Mouse (Mus musculus): ENCODE measurements around the gene Fasl.
A peak's percentile ranks its signal among the peaks of the same experiment; 100 is the strongest.

Gene Fasl

GRCm38 (mm10) chr1:161750471-161751041, 37.7 kb downstream of the Fasl start:
- Histone ChIP-seq H3K27me3 (ENCODE audit: insufficient read depth, low read length) (peaks cover 31% of the 10 kb centered on the region), H3K4me1 (replicated peaks; ENCODE audit: low read depth, low read length) (peaks cover 30% of the 10 kb centered on the region), H3K9me3 (ENCODE audit: low read length) (no peaks in the 10 kb centered on the region), H3K4me3 (replicated peaks; ENCODE audit: low read length) (no peak overlapping the region), H3K36me3 (ENCODE audit: insufficient read depth, low read length) (no peaks in the 10 kb centered on the region)
- TF ChIP-seq NANOG (IDR thresholded peaks at IDR 0.05; ENCODE audit: borderline replicate concordance, low read length) (no peak), CTCF (conservative IDR thresholded peaks at IDR 0.05; ENCODE audit: low read length) (no peak), POU5F1 (IDR thresholded peaks at IDR 0.05; ENCODE audit: borderline replicate concordance, low read length) (no peak)

GRCm38 (mm10) chr1:161748685-161749084, 39.6 kb downstream of the Fasl start:
- peaks cover 32% of the 10 kb centered on the region for H3K4me1 ChIP-seq (replicated peaks; ENCODE audit: low read depth, low read length)
- no peaks in the 10 kb centered on the region for H3K36me3 ChIP-seq (ENCODE audit: insufficient read depth, low read length)
- no peaks in the 10 kb centered on the region for H3K9me3 ChIP-seq (ENCODE audit: low read length)
- TF ChIP-seq NANOG (IDR thresholded peaks at IDR 0.05; ENCODE audit: borderline replicate concordance, low read length): no peak
- no peak overlapping the region for H3K4me3 ChIP-seq (replicated peaks; ENCODE audit: low read length)
- peaks cover 37% of the 10 kb centered on the region for H3K27me3 ChIP-seq (ENCODE audit: insufficient read depth, low read length)

- no peaks in the 10 kb centered on the region for H3K9me3 ChIP-seq (ENCODE audit: low read length)
- peaks cover 32% of the 10 kb centered on the region for H3K4me1 ChIP-seq (replicated peaks; ENCODE audit: low read depth, low read length)
- H3K27me3 ChIP-seq (ENCODE audit: insufficient read depth, low read length): peaks cover 37% of the 10 kb centered on the region
- H3K4me3 ChIP-seq (replicated peaks; ENCODE audit: low read length): no peak overlapping the region
- TF ChIP-seq CTCF (conservative IDR thresholded peaks at IDR 0.05; ENCODE audit: low read length) (peak; percentile 97), POU5F1 (IDR thresholded peaks at IDR 0.05; ENCODE audit: borderline replicate concordance, low read length) (no peak)
- no peaks in the 10 kb centered on the region for H3K36me3 ChIP-seq (ENCODE audit: insufficient read depth, low read length)
Measured at GRCm38 (mm10) chr1:161748138-161748537, 40.2 kb downstream of the Fasl start.

GRCm38 (mm10) chr1:161746542-161747302, 41.6 kb downstream of the Fasl start:
- H3K27me3 ChIP-seq (ENCODE audit: insufficient read depth, low read length): peaks cover 32% of the 10 kb centered on the region
- no peaks in the 10 kb centered on the region for H3K36me3 ChIP-seq (ENCODE audit: insufficient read depth, low read length)
- TF ChIP-seq CTCF (conservative IDR thresholded peaks at IDR 0.05; ENCODE audit: low read length): no peak
- no peak for TF ChIP-seq POU5F1 (IDR thresholded peaks at IDR 0.05; ENCODE audit: borderline replicate concordance, low read length)
- no peak for TF ChIP-seq NANOG (IDR thresholded peaks at IDR 0.05; ENCODE audit: borderline replicate concordance, low read length)
- peaks cover 32% of the 10 kb centered on the region for H3K4me1 ChIP-seq (replicated peaks; ENCODE audit: low read depth, low read length)
- H3K4me3 ChIP-seq (replicated peaks; ENCODE audit: low read length): peak overlapping the region; percentile 57
- no peaks in the 10 kb centered on the region for H3K9me3 ChIP-seq (ENCODE audit: low read length)

- TF ChIP-seq NANOG (IDR thresholded peaks at IDR 0.05; ENCODE audit: borderline replicate concordance, low read length): no peak
- TF ChIP-seq CTCF (conservative IDR thresholded peaks at IDR 0.05; ENCODE audit: low read length): no peak
- TF ChIP-seq POU5F1 (IDR thresholded peaks at IDR 0.05; ENCODE audit: borderline replicate concordance, low read length): no peak
- peaks cover 32% of the 10 kb centered on the region for H3K4me1 ChIP-seq (replicated peaks; ENCODE audit: low read depth, low read length)
- H3K27me3 ChIP-seq (ENCODE audit: insufficient read depth, low read length): peaks cover 32% of the 10 kb centered on the region
- no peak overlapping the region for H3K4me3 ChIP-seq (replicated peaks; ENCODE audit: low read length)
- H3K9me3 ChIP-seq (ENCODE audit: low read length): no peaks in the 10 kb centered on the region
- H3K36me3 ChIP-seq (ENCODE audit: insufficient read depth, low read length): no peaks in the 10 kb centered on the region
Measured at GRCm38 (mm10) chr1:161744855-161745254, 43.4 kb downstream of the Fasl start.

- Histone ChIP-seq H3K9me3 (ENCODE audit: low read length) (0 out of 2 replicates have a peak, but pooled peaks cover 1% of the 10 kb centered on the region), H3K36me3 (ENCODE audit: insufficient read depth, low read length) (no peaks in the 10 kb centered on the region), H3K27me3 (ENCODE audit: insufficient read depth, low read length) (peaks cover 32% of the 10 kb centered on the region), H3K4me1 (replicated peaks; ENCODE audit: low read depth, low read length) (peaks cover 32% of the 10 kb centered on the region), H3K4me3 (replicated peaks; ENCODE audit: low read length) (no peak overlapping the region)
- no peak for TF ChIP-seq CTCF (conservative IDR thresholded peaks at IDR 0.05; ENCODE audit: low read length)
- TF ChIP-seq NANOG (IDR thresholded peaks at IDR 0.05; ENCODE audit: borderline replicate concordance, low read length): no peak
- TF ChIP-seq POU5F1 (IDR thresholded peaks at IDR 0.05; ENCODE audit: borderline replicate concordance, low read length): no peak
Measured at GRCm38 (mm10) chr1:161744209-161744608, 44.1 kb downstream of the Fasl start.

- Histone ChIP-seq H3K27me3 (ENCODE audit: insufficient read depth, low read length) (peaks cover 25% of the 10 kb centered on the region), H3K36me3 (ENCODE audit: insufficient read depth, low read length) (no peaks in the 10 kb centered on the region), H3K9me3 (ENCODE audit: low read length) (0 out of 2 replicates have a peak, but pooled peaks cover 3% of the 10 kb centered on the region), H3K4me3 (replicated peaks; ENCODE audit: low read length) (no peak overlapping the region), H3K4me1 (replicated peaks; ENCODE audit: low read depth, low read length) (peaks cover 22% of the 10 kb centered on the region)
- TF ChIP-seq CTCF (conservative IDR thresholded peaks at IDR 0.05; ENCODE audit: low read length): no peak
- TF ChIP-seq POU5F1 (IDR thresholded peaks at IDR 0.05; ENCODE audit: borderline replicate concordance, low read length): no peak
- no peak for TF ChIP-seq NANOG (IDR thresholded peaks at IDR 0.05; ENCODE audit: borderline replicate concordance, low read length)
Measured at GRCm38 (mm10) chr1:161742481-161743267, 45.6 kb downstream of the Fasl start.

GRCm38 (mm10) chr1:161736848-161737247, 51.4 kb downstream of the Fasl start:
- TF ChIP-seq NANOG (IDR thresholded peaks at IDR 0.05; ENCODE audit: borderline replicate concordance, low read length) (no peak), CTCF (conservative IDR thresholded peaks at IDR 0.05; ENCODE audit: low read length) (peak; percentile 91)
- Histone ChIP-seq H3K4me1 (replicated peaks; ENCODE audit: low read depth, low read length) (no peaks in the 10 kb centered on the region), H3K9me3 (ENCODE audit: low read length) (peaks cover 16% of the 10 kb centered on the region)

More at GRCm38 (mm10) chr1:161736848-161737247, 51.4 kb downstream of the Fasl start:
- H3K4me3 ChIP-seq (replicated peaks; ENCODE audit: low read length): no peak overlapping the region
- H3K36me3 ChIP-seq (ENCODE audit: insufficient read depth, low read length): no peaks in the 10 kb centered on the region
- H3K27me3 ChIP-seq (ENCODE audit: insufficient read depth, low read length): no peaks in the 10 kb centered on the region; the same call in 1 of the 2 replicates
